Mouse (Mus musculus) layer of hippocampus, postnatal 25 days (tissue): Measurements from ENCODE around the gene Vmn2r9. TPM values are rescaled to one million over a fixed set of nuclear protein-coding genes. Genes with fewer than 3 reads are reported as not detected.
"Not testable (repeated sequence)": the region's sequence is repeated elsewhere in the genome, so short reads cannot be mapped to it uniquely, and the experiment has no call there.

ENCODE experiments used
- DNase-seq, 2 experiments: peaks; one replicate each; pipeline ENCODE4 v3.0.0; 2022; ENCODE audit warnings: mixed read lengths in 2 of 2, low spot score in 1 of 2; ENCODE audit errors: extremely low spot score in 1 of 2
- total RNA-seq, 2 experiments: library from RNA; stranded (reverse); gene quantifications; 2 replicates each; pipeline ENCODE4 v1.2.3; 2021

Vmn2r9 gene
- total RNA-seq = not detected

- not testable (repeated sequence) for DNase-seq
These were observed at the start of gene Vmn2r9 for GRCm38 (mm10) chr5:108852501-108852900. TSS of gene Vmn2r9 (minus strand) at chr5:108852601.

GRCm38 (mm10) chr5:108866746-108867145 lies 14.3 kb upstream of the Vmn2r9 start:
- DNase-seq = peak in 1 of 2 experiments; percentile 7

GRCm38 (mm10) chr5:108849466-108849865 lies 2.9 kb downstream of the Vmn2r9 start:
- no peak for DNase-seq

GRCm38 (mm10) chr5:108836156-108836555 lies 16.2 kb downstream of the Vmn2r9 start:
- DNase-seq = peak in 1 of 2 experiments; percentile 3

GRCm38 (mm10) chr5:108823276-108823675 lies 29.1 kb downstream of the Vmn2r9 start:
- peak in 1 of 2 experiments; percentile 3 for DNase-seq

- not testable (repeated sequence) for DNase-seq
These were observed 43.7 kb downstream of the Vmn2r9 start, which contains the start of gene Vmn2r8 for GRCm38 (mm10) chr5:108808750-108809149. TSS of gene Vmn2r8 (minus strand) at chr5:108808850.

GRCm38 (mm10) chr5:108803646-108804045 lies 48.8 kb downstream of the Vmn2r9 start:
- no peak for DNase-seq

GRCm38 (mm10) chr5:108795263-108795662 lies 57.1 kb downstream of the Vmn2r9 start, which contains the start of gene Tmed11:
TSS of gene Tmed11 (minus strand) at chr5:108795363.
- DNase-seq = not testable (repeated sequence)

GRCm38 (mm10) chr5:108790385-108790784 lies 62.0 kb downstream of the Vmn2r9 start:
- peak in 1 of 2 experiments; percentile 38 for DNase-seq

Other genes with a start within 250 kb of the Vmn2r9 start
- 100 to 1,000 TPM in 1 of 2 experiments, 10 to 100 TPM in 1; 95.7 to 103 TPM for gene Gak, start 222.8 kb downstream of the Vmn2r9 start, total RNA-seq
- gene Tmem175, start 222.8 kb downstream of the Vmn2r9 start, total RNA-seq = 10 to 100 TPM; 39.6 to 47.4 TPM
- 10 to 100 TPM; 10.4 to 19.6 TPM for gene Idua, start 192.3 kb downstream of the Vmn2r9 start, total RNA-seq
- 10 to 100 TPM; 44.5 to 54.9 TPM for gene Dgkq, start 182.9 kb downstream of the Vmn2r9 start, total RNA-seq
- gene Slc26a1, start 177.0 kb downstream of the Vmn2r9 start, total RNA-seq = 1 to 10 TPM; 1.2 to 1.6 TPM
- 10 to 100 TPM; 23.5 to 31.4 TPM for gene Fgfrl1, start 160.2 kb downstream of the Vmn2r9 start, total RNA-seq
- gene Rnf212, start 77.6 kb downstream of the Vmn2r9 start, total RNA-seq = not detected
- not detected for gene Tmed11, start 57.2 kb downstream of the Vmn2r9 start, total RNA-seq
- gene Vmn2r8, start 43.8 kb downstream of the Vmn2r9 start, total RNA-seq = not detected
- not detected for gene Vmn2r10, start 153.9 kb upstream of the Vmn2r9 start, total RNA-seq
- not detected for gene Vmn2r11, start 207.0 kb upstream of the Vmn2r9 start, total RNA-seq
- gene Vmn2r12, start 245.3 kb upstream of the Vmn2r9 start, total RNA-seq = not detected